Mouse (Mus musculus): ENCODE measurements at regions not wholly inside any gene's neighbourhood (a gene's known extent, or its start where the extent isn't known, plus 50 kb on each side); places are given as distances from the start of the nearest gene placed in this dataset.
"Not testable (repeated sequence)": the region's sequence is repeated elsewhere in the genome, so short reads cannot be mapped to it uniquely, and the experiment has no call there.

- H3K27me3 ChIP-seq (ENCODE audit: control insufficient read depth, insufficient read depth, low read length): no peaks in the 10 kb centered on the region
- no peak for DNase-seq (ENCODE audit: extremely low read depth, low read depth, low spot score)
- H3K4me3 ChIP-seq (ENCODE audit: insufficient read depth, low read depth, low read length): no peak overlapping the region
- H3K79me2 ChIP-seq (ENCODE audit: control insufficient read depth, insufficient read depth, low read length): no peaks in the 10 kb centered on the region
- no peaks in the 10 kb centered on the region for H3K36me3 ChIP-seq (ENCODE audit: control insufficient read depth, insufficient read depth, low read length)
- H3K9ac ChIP-seq (ENCODE audit: low read depth, low read length): no peak overlapping the region
- H3K4me1 ChIP-seq (ENCODE audit: control insufficient read depth, insufficient read depth, low read length): no peaks in the 10 kb centered on the region
- TF ChIP-seq POLR2A (IDR thresholded peaks at IDR 0.05; ENCODE audit: extremely low read depth, insufficient read depth, low read length) (no peak), CTCF (IDR thresholded peaks at IDR 0.05; ENCODE audit: low read depth, low read length) (no peak)
- WGBS: 52% methylated on average over 2 of the region's 2 CpGs
- H3K27ac ChIP-seq (replicated peaks; ENCODE audit: insufficient read depth, low read depth, low read length): no peak overlapping the region
Observed at GRCm38 (mm10) chr14:37421566-37421965, 286.5 kb upstream of the Ghitm start.

GRCm38 (mm10) chr14:37412583-37412982 lies 277.5 kb upstream of the Ghitm start:
- H3K36me3 ChIP-seq (ENCODE audit: control insufficient read depth, insufficient read depth, low read length); H3K9ac ChIP-seq (ENCODE audit: low read depth, low read length); DNase-seq (ENCODE audit: extremely low read depth, low read depth, low spot score); H3K4me3 ChIP-seq (ENCODE audit: insufficient read depth, low read depth, low read length); H3K4me1 ChIP-seq (ENCODE audit: control insufficient read depth, insufficient read depth, low read length); H3K27me3 ChIP-seq (ENCODE audit: control insufficient read depth, insufficient read depth, low read length); H3K27ac ChIP-seq (replicated peaks; ENCODE audit: insufficient read depth, low read depth, low read length); H3K79me2 ChIP-seq (ENCODE audit: control insufficient read depth, insufficient read depth, low read length): not testable (repeated sequence)
- 30% methylated on average over 1 of the region's 1 CpGs for WGBS

DNA sequence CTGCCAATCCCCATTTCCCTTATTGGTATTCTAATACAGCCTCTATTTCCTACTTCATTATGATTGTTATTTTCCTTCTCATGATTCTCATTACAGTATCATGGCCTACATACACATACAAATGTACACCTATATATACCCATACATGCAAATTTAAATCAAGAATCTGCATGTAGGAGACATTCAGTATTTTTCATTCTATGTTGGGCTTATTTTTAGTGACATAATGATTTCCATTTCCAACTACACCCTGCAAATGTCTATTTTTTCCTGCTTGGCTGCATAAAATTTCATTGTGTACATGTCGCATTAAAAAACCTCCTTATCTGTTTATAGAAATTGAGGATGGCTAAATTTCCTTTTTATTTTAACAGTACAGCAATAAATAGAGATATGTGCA lies 236.9 kb upstream of the Ghitm start:
- H3K79me2 ChIP-seq (ENCODE audit: control insufficient read depth, insufficient read depth, low read length): no peaks in the 10 kb centered on the region
- H3K9ac ChIP-seq (ENCODE audit: low read depth, low read length): no peak overlapping the region
- H3K4me1 ChIP-seq (ENCODE audit: control insufficient read depth, insufficient read depth, low read length): no peaks in the 10 kb centered on the region
- 88% methylated on average over 1 of the region's 1 CpGs for WGBS
- peaks cover 2% of the 10 kb centered on the region; the same call in 1 of the 2 replicates for H3K27me3 ChIP-seq (ENCODE audit: control insufficient read depth, insufficient read depth, low read length)
- no peaks in the 10 kb centered on the region for H3K36me3 ChIP-seq (ENCODE audit: control insufficient read depth, insufficient read depth, low read length)
- H3K4me3 ChIP-seq (ENCODE audit: insufficient read depth, low read depth, low read length): no peak overlapping the region
- H3K27ac ChIP-seq (replicated peaks; ENCODE audit: insufficient read depth, low read depth, low read length): no peak overlapping the region
- no peak for DNase-seq (ENCODE audit: extremely low read depth, low read depth, low spot score)
- TF ChIP-seq POLR2A (IDR thresholded peaks at IDR 0.05; ENCODE audit: extremely low read depth, insufficient read depth, low read length): no peak
- TF ChIP-seq CTCF (IDR thresholded peaks at IDR 0.05; ENCODE audit: low read depth, low read length): no peak

DNA sequence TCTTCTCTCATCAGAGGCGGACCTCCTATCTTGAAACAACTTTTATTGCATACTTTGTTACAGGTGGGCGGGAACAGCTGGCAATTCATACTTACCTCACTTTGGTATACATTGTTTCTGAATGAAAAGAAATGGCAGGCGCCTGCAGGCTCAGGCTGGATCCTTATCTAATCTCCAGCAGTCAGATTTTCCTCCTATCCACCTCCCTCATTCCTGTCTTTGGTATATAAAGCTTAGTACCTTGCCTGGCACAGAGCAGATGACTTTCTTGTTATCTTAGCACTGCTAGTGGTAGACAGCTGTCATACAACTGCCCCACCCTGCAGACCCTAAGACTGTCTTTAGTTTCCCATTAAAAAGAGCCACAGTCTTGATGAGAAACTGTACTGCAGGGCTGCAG lies 226.8 kb upstream of the Ghitm start:
- no peaks in the 10 kb centered on the region for H3K4me1 ChIP-seq (ENCODE audit: control insufficient read depth, insufficient read depth, low read length)
- TF ChIP-seq POLR2A (IDR thresholded peaks at IDR 0.05; ENCODE audit: extremely low read depth, insufficient read depth, low read length): no peak
- H3K4me3 ChIP-seq (ENCODE audit: insufficient read depth, low read depth, low read length): no peak overlapping the region
- DNase-seq (ENCODE audit: extremely low read depth, low read depth, low spot score): no peak
- H3K9ac ChIP-seq (ENCODE audit: low read depth, low read length): no peak overlapping the region
- no peaks in the 10 kb centered on the region for H3K36me3 ChIP-seq (ENCODE audit: control insufficient read depth, insufficient read depth, low read length)
- no peak overlapping the region for H3K27ac ChIP-seq (replicated peaks; ENCODE audit: insufficient read depth, low read depth, low read length)
- no peaks in the 10 kb centered on the region for H3K27me3 ChIP-seq (ENCODE audit: control insufficient read depth, insufficient read depth, low read length)
- no peaks in the 10 kb centered on the region for H3K79me2 ChIP-seq (ENCODE audit: control insufficient read depth, insufficient read depth, low read length)
- WGBS: 56% methylated on average over 3 of the region's 3 CpGs

- no peaks in the 10 kb centered on the region for H3K36me3 ChIP-seq (ENCODE audit: control insufficient read depth, insufficient read depth, low read length)
- 47% methylated on average over 9 of the region's 9 CpGs for WGBS
- TF ChIP-seq POLR2A (IDR thresholded peaks at IDR 0.05; ENCODE audit: extremely low read depth, insufficient read depth, low read length) (no peak), CTCF (IDR thresholded peaks at IDR 0.05; ENCODE audit: low read depth, low read length) (peak; percentile 19; the same call in 1 of the 2 replicates)
- no peak overlapping the region for H3K9ac ChIP-seq (ENCODE audit: low read depth, low read length)
- H3K4me1 ChIP-seq (ENCODE audit: control insufficient read depth, insufficient read depth, low read length): no peaks in the 10 kb centered on the region
- DNase-seq (ENCODE audit: extremely low read depth, low read depth, low spot score): peak; percentile 8
- no peak overlapping the region for H3K4me3 ChIP-seq (ENCODE audit: insufficient read depth, low read depth, low read length)
- H3K27me3 ChIP-seq (ENCODE audit: control insufficient read depth, insufficient read depth, low read length): no peaks in the 10 kb centered on the region
- no peaks in the 10 kb centered on the region for H3K79me2 ChIP-seq (ENCODE audit: control insufficient read depth, insufficient read depth, low read length)
- H3K27ac ChIP-seq (replicated peaks; ENCODE audit: insufficient read depth, low read depth, low read length): no peak overlapping the region
Observed at GRCm38 (mm10) chr14:37355968-37356704, 221.1 kb upstream of the Ghitm start.

DNA sequence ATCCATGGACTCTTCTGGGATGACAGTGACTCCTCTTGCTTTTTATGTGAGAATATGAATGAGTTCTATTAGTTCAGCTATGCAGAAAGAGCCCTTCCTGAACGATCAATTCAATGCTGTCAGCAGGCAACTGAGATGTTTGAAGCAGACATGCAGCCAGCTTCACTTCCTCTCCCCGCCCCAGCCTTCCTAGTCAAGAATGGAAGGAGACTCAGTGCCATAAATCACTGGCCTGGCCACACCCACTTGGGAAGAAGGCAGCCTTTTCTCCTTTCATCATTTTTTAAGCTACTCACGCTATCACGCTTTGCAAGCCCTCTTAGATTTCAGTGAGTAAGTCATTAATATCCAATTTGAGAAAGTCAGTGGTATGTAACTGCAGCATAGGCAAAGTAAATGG lies 188.3 kb upstream of the Ghitm start:
- no peak for DNase-seq (ENCODE audit: extremely low read depth, low read depth, low spot score)
- Histone ChIP-seq H3K27me3 (ENCODE audit: control insufficient read depth, insufficient read depth, low read length) (no peaks in the 10 kb centered on the region), H3K79me2 (ENCODE audit: control insufficient read depth, insufficient read depth, low read length) (no peaks in the 10 kb centered on the region), H3K4me3 (ENCODE audit: insufficient read depth, low read depth, low read length) (no peak overlapping the region), H3K36me3 (ENCODE audit: control insufficient read depth, insufficient read depth, low read length) (no peaks in the 10 kb centered on the region), H3K27ac (replicated peaks; ENCODE audit: insufficient read depth, low read depth, low read length) (no peak overlapping the region), H3K9ac (ENCODE audit: low read depth, low read length) (no peak overlapping the region), H3K4me1 (ENCODE audit: control insufficient read depth, insufficient read depth, low read length) (no peaks in the 10 kb centered on the region)
- 69% methylated on average over 4 of the region's 4 CpGs for WGBS
- TF ChIP-seq POLR2A (IDR thresholded peaks at IDR 0.05; ENCODE audit: extremely low read depth, insufficient read depth, low read length): no peak
- TF ChIP-seq CTCF (IDR thresholded peaks at IDR 0.05; ENCODE audit: low read depth, low read length): no peak
